Mouse (Mus musculus) hindbrain, embryonic 11.5 days (tissue): ENCODE measurements around the gene Tbc1d10c. TPM values are rescaled to one million over a fixed set of nuclear protein-coding genes. Genes with fewer than 3 reads are reported as not detected.

Source experiments
- ATAC-seq: fragments of 200-750 bp; cut with Nextera tagmentation; 2 replicates; pipeline ENCODE4 v1.8.0; 2017; ENCODE audit warnings: mild to moderate bottlenecking, moderate TSS enrichment, moderate library complexity; ENCODE audit not compliant: low FRiP score
- DNase-seq: peaks from one replicate; pipeline ENCODE4 v3.0.0-alpha.2; 2015; ENCODE audit warnings: low spot score
- H3K27ac ChIP-seq: fragments of 300-500 bp; sonication (generic); 2 replicates; pipeline ENCODE4 v1.5.1; 2014; ENCODE audit warnings: mild to moderate bottlenecking, low read depth, low read length
- H3K27me3 ChIP-seq: fragments of 300-500 bp; sonication (generic); 2 replicates; pipeline ENCODE4 v1.6.1; 2014; ENCODE audit warnings: mild to moderate bottlenecking, low read length, moderate library complexity, mixed read lengths; ENCODE audit not compliant: control insufficient read depth, insufficient read depth
- H3K36me3 ChIP-seq: fragments of 300-500 bp; sonication (generic); 2 replicates; pipeline ENCODE4 v1.6.1; 2014; ENCODE audit warnings: mild to moderate bottlenecking, low read length, moderate library complexity, mixed read lengths; ENCODE audit not compliant: control insufficient read depth, insufficient read depth
- H3K4me1 ChIP-seq: fragments of 300-500 bp; sonication (generic); replicated peaks from 2 replicates; pipeline ENCODE4 v1.6.1; 2014; ENCODE audit warnings: low read length, mixed read lengths; ENCODE audit not compliant: control insufficient read depth, insufficient read depth
- H3K4me2 ChIP-seq: fragments of 300-500 bp; sonication (generic); replicated peaks from 2 replicates; pipeline ENCODE4 v1.6.1; 2014; ENCODE audit warnings: mild to moderate bottlenecking, low read depth, low read length
- H3K4me3 ChIP-seq: fragments of 300-500 bp; sonication (generic); 2 replicates; pipeline ENCODE4 v1.5.1; 2014; ENCODE audit warnings: low read depth, low read length
- H3K9ac ChIP-seq: fragments of 300-500 bp; sonication (generic); 2 replicates; pipeline ENCODE4 v1.6.1; 2014; ENCODE audit warnings: low read depth, low read length
- H3K9me3 ChIP-seq: fragments of 300-500 bp; sonication (generic); 2 replicates; pipeline ENCODE4 v1.6.1; 2016; ENCODE audit warnings: low read length; ENCODE audit not compliant: control insufficient read depth
- WGBS: fragments of 180-500 bp; shearing (Covaris S2); extraction: QIAGEN DNeasy Blood & Tissue Kit; methylation state at CpG from one replicate; pipeline ENCODE4 v1.1.7; 2014; 5-methylcytosine and 5-hydroxymethylcytosine counted together
- polyA plus RNA-seq: library from polyadenylated mRNA; unstranded; fragments of >200 nt; fragmentation: Nextera tagmentation; extraction: Ambion mirVana; gene quantifications from 2 replicates; pipeline ENCODE4 v1.2.1, GENCODE M21; 2014

Tbc1d10c gene
- polyA plus RNA-seq, 1 experiment from 2014 or later = 0.79 TPM

DNA sequence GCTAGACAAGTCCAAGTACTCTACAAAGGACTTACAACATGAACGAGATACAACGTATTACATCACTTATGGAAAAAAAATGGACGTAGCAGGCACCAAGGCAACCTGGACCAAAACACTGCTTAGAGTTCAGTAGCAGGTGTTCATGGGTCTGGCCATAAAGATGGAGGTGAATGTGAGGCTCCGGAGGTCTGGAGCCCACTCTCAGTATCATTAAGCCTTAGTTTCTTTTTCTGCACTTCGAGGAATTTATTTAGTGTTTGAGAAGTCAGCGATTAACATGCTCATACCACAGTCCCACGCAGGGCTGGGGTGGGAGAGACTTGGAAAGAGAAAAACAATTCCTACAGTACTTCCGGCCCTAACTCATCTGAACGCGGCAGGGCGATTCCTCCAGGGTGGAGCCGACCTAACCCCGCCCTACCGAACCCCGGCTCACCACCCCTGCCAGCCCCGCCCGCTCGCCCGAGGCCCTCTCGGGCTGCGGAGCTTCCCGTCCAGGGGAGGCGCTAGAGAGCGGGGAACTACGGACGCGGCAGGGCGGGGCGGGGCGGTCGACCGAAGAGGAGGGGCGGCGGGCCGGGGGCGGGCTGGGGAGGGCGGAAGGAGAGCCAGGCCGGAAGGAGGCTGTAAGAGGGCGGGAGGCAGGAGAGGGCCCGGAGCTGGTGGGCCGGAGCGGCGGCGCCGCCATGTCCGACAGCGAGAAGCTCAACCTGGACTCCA lies 605 bp upstream of the Tbc1d10c start, which contains the start of gene Ppp1ca:
Ppp1ca (plus strand) TSS at position 538 of the 723 bp plus-strand sequence.
- H3K36me3 ChIP-seq = peaks cover 11% of the 10 kb centered on the region
- H3K4me3 ChIP-seq = peak within 1 kb of the TSS; percentile 96
- H3K4me1 ChIP-seq = peaks cover 5% of the 10 kb centered on the region; the same call in 1 of the 2 replicates
- no peaks in the 10 kb centered on the region for H3K27me3 ChIP-seq
- ATAC-seq = peak; percentile 93
- DNase-seq = peak; percentile 98
- WGBS = 8% methylated on average over 37 of the region's 47 CpGs
- peak within 1 kb of the TSS; percentile 92 for H3K4me2 ChIP-seq
- H3K9me3 ChIP-seq = no peaks in the 10 kb centered on the region
- peak within 1 kb of the TSS; percentile 84 for H3K27ac ChIP-seq
- peak within 1 kb of the TSS; percentile 98 for H3K9ac ChIP-seq

DNA sequence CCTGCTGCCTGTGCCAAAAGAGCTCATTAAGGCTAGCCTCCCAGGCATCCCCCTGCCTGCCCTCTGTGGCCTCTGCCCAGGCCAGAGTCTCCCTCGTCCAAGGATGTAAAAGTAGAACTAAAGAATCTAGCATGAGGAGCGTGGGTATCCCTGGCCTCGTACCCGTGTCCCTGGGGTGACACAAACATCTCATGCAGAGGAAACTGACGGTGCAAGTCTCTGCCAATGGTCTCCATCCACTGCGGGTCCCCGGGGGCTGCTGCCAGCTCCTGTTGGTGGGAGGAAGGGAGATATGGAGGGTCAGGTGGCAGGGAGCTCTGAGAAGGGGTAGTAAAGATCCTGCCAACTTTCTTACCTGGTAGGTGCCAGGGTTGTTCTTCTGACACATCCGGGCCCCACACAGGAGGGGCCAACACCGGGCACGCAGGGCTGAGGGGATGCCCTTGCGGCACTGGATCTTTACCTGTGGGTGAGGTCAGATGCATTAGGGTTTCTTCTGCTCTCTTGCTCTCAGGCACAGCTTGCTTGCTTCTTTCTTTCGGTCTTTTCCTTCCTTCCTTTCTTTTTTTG lies 1.9 kb downstream of the Tbc1d10c start:
- peaks cover 2% of the 10 kb centered on the region; the same call in 1 of the 2 replicates for H3K36me3 ChIP-seq
- WGBS = 86% methylated on average over 12 of the region's 12 CpGs
- H3K9me3 ChIP-seq = no peaks in the 10 kb centered on the region
- H3K4me3 ChIP-seq = no peak overlapping the region
- ATAC-seq (no peak), DNase-seq (no peak)
- H3K27ac ChIP-seq = no peak overlapping the region
- no peak overlapping the region for H3K4me2 ChIP-seq
- H3K27me3 ChIP-seq = no peaks in the 10 kb centered on the region
- peaks cover 5% of the 10 kb centered on the region; the same call in 1 of the 2 replicates for H3K4me1 ChIP-seq
- H3K9ac ChIP-seq = no peak overlapping the region

DNA sequence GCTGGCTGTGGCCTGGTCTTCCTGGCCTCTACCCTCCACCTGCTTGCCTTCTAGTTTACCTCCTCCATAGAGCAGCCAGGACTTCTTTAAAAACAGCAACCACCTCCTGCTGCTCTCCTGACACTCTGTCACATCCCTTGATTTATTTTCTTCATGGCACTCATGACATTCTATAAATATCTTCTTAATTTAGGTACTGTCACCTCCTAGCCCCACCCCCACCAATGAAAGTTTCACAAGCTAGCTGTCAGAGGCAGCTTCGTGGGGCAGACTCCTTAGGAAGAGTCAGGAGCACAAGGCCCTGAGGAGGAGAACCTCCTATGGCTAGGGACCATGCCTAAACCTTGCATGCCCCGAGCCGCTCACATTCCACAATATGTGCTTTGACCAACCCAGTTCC lies 3.8 kb downstream of the Tbc1d10c start:
- ATAC-seq (no peak), DNase-seq (no peak)
- Histone ChIP-seq H3K27me3 (no peaks in the 10 kb centered on the region), H3K4me3 (no peak overlapping the region), H3K27ac (no peak overlapping the region), H3K9me3 (no peaks in the 10 kb centered on the region), H3K4me1 (no peaks in the 10 kb centered on the region), H3K4me2 (no peak overlapping the region), H3K9ac (no peak overlapping the region), H3K36me3 (no peaks in the 10 kb centered on the region)
- 80% methylated on average over 3 of the region's 3 CpGs for WGBS

DNA sequence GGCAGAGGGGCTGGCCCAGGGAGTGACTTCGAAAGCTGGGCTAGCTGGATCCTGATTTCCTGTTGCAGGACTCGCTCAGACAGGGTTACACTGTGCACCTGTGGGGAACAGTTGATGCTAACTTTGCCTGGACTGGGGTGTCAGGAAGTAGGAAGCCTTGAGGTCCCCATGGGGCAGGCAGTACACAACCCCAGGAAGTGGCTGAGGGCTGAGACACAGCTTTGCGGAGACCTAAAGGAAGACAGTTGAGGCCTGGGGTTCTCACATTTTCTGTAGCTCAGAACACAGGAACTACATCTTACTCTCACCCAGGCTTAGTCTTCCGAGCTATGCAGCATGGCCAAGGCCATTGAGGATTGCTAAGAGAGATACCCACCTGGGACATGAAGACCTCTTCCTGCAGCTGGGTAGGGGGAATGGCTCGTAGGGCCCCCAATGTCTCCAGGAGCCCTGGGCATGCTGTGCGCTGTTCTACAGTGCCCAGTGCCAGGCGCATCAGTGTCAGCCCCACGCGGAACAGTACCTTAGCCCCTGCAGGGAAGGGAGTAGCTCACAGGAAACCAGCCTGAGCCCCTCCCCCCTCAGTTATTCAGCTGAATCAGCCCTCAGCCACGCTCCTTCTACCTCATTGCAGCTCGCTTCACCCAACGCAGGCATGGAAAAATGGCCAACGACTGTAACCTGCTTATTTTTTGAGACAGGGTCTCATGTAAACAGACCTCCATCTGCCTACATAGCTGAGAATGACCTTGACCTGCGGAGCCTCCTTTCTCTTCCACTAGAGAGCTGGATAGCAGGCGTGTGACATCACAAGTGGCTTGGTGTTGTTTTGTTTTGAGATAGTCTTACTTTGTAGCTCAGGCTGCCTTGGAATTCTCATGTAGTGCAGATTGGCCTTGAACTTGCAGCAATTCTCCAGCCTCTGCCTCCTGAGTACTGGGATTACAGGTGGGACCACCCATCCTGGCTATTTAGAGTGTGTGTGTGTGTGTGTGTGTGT lies 5.8 kb downstream of the Tbc1d10c start:
- H3K27ac ChIP-seq = no peak overlapping the region
- H3K36me3 ChIP-seq = no peaks in the 10 kb centered on the region
- ATAC-seq (no peak), DNase-seq (no peak)
- 59% methylated on average over 15 of the region's 15 CpGs for WGBS
- H3K27me3 ChIP-seq = no peaks in the 10 kb centered on the region
- H3K4me3 ChIP-seq = no peak overlapping the region
- no peak overlapping the region for H3K4me2 ChIP-seq
- no peak overlapping the region for H3K9ac ChIP-seq
- H3K4me1 ChIP-seq = no peaks in the 10 kb centered on the region
- no peaks in the 10 kb centered on the region for H3K9me3 ChIP-seq

DNA sequence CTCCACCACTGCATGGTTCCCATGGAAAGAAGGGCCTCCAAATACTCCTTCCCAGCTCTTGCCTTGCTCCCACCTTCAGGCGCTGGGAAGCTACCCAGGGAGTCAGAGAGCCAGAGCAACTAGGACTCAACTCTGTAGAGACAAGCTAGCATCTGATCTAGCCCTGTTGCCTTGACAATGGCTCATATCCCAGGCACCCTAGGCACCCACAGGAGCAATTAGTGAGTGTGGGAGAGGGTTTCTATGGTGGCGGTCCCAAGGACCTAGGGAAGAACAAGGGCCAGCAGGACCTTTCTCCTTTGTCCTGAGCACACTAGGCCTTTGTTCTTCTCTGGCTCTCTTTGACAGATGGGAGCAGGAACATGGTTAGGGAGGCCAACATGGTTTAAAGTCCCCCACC lies 7.4 kb downstream of the Tbc1d10c start:
- no peak overlapping the region for H3K4me2 ChIP-seq
- H3K27me3 ChIP-seq = no peaks in the 10 kb centered on the region
- no peaks in the 10 kb centered on the region for H3K36me3 ChIP-seq
- DNase-seq = no peak
- no peaks in the 10 kb centered on the region for H3K4me1 ChIP-seq
- no peak overlapping the region for H3K27ac ChIP-seq
- 67% methylated on average over 2 of the region's 2 CpGs for WGBS
- ATAC-seq = no peak
- H3K9me3 ChIP-seq = no peaks in the 10 kb centered on the region
- H3K4me3 ChIP-seq = no peak overlapping the region
- no peak overlapping the region for H3K9ac ChIP-seq

DNA sequence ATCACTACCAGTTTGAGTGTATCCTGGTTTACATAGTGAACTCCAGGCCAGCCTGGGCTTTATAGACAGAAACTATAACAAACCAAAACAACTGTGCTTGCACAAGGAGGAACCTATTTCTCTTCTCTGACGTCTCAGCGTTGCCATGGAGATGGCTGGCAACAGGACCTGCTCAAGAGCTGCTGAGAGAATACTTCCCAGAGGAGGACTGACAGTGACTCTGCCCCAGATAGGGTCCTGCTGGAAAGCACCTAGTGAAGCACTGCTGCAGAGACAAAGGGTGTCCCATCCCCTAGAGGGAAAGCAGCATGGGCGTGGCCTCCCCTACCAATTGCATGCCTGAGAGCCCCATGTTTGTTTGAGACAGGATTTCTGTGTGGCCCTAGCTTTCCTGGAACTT lies 9.2 kb downstream of the Tbc1d10c start:
- 46% methylated on average over 3 of the region's 3 CpGs for WGBS
- no peaks in the 10 kb centered on the region for H3K9me3 ChIP-seq
- no peak overlapping the region for H3K4me3 ChIP-seq
- ATAC-seq (no peak), DNase-seq (peak; percentile 43)
- H3K27ac ChIP-seq = no peak overlapping the region
- H3K9ac ChIP-seq = no peak overlapping the region
- H3K4me1 ChIP-seq = no peaks in the 10 kb centered on the region
- no peaks in the 10 kb centered on the region for H3K36me3 ChIP-seq
- H3K4me2 ChIP-seq = no peak overlapping the region
- no peaks in the 10 kb centered on the region for H3K27me3 ChIP-seq

DNA sequence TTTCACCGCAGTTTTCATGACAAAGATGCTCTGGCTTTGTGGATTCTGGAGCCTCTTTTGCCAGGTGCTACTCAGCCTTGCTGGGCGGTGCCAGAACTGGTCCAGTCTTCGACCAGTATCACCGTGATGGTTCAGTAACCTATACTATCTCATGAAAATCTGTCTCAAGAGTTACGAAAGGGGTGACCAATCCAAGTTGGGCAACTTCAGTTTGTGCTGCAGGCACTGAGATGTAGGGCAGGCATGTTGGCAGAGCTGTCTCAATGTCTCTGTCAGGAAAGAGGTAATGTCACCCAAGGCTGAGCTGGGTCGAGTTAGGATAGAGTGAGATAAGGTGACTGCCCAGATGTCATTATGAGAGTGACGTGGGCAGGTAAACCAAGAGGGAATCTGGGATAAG lies 10.7 kb downstream of the Tbc1d10c start:
- WGBS = 87% methylated on average over 7 of the region's 7 CpGs
- H3K9ac ChIP-seq = no peak overlapping the region
- no peak for DNase-seq

DNA sequence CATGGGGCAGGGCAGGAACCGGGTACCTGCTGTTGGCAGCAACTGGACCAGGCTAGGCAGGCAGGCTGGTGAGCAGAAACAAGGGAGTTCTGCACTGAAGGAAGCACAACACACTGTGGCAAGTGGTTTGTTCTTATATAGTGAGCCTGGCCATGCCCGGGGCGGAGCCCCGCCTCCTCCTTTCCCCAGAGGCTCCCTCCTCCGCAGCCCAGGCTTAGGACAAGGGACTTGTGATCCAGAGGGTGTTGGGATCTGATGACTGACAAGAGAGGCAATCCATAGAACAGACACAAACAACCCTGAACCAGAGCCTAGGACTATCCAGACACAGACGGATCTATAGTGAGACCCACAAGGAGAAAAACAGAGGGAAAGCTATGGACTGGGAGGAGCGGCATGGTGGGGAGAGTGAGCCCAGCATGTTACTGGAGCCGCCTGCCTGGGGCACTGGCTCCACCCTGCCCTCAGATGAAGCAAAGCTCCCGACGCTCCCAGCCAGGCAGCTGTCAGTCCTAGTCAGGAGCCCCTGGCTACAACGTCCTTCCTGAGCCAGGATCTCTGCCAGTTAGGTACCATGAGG lies 15.6 kb downstream of the Tbc1d10c start, which contains the start of gene Carns1:
Carns1 (minus strand) TSS at position 112 of the 580 bp plus-strand sequence.
- H3K9me3 ChIP-seq = no peaks in the 10 kb centered on the region
- no peaks in the 10 kb centered on the region for H3K36me3 ChIP-seq
- 0 out of 2 replicates have a peak within 1 kb of the TSS, but pooled peaks have one; percentile 6 for H3K4me3 ChIP-seq
- 5% methylated on average over 11 of the region's 11 CpGs for WGBS
- H3K27me3 ChIP-seq = no peaks in the 10 kb centered on the region
- H3K27ac ChIP-seq = no peak within 1 kb of the TSS
- H3K4me1 ChIP-seq = 0 out of 2 replicates have a peak, but pooled peaks cover 3% of the 10 kb centered on the region
- H3K9ac ChIP-seq = peak within 1 kb of the TSS; percentile 17
- peak; percentile 43 for DNase-seq
- peak within 1 kb of the TSS; percentile 33 for H3K4me2 ChIP-seq
- ATAC-seq = no peak; the same call in 1 of the 2 replicates

More for the DNA sequence above, 10.7 kb downstream of the Tbc1d10c start:
- H3K4me3 ChIP-seq = no peak overlapping the region
- no peak for ATAC-seq
- no peaks in the 10 kb centered on the region for H3K27me3 ChIP-seq
- H3K36me3 ChIP-seq = no peaks in the 10 kb centered on the region
- H3K4me1 ChIP-seq = no peaks in the 10 kb centered on the region
- no peak overlapping the region for H3K4me2 ChIP-seq
- H3K9me3 ChIP-seq = no peaks in the 10 kb centered on the region
- H3K27ac ChIP-seq = no peak overlapping the region
